Mouse (Mus musculus) retina, embryonic 14.5 days (tissue): Measurements from ENCODE around the gene Zfp740.
A peak's percentile ranks its signal among the peaks of the same experiment; 100 is the strongest.
"Not testable (repeated sequence)": the region's sequence is repeated elsewhere in the genome, so short reads cannot be mapped to it uniquely, and the experiment has no call there.

Source experiments
- DNase-seq: peaks from one replicate; pipeline ENCODE4 v3.0.0-alpha.2; 2015; ENCODE audit warnings: low spot score

The Zfp740 gene

GRCm38 (mm10) chr15:102192820-102193386, 10.1 kb upstream of the Zfp740 start:
- DNase-seq, result no peak

GRCm38 (mm10) chr15:102193652-102194051, 9.4 kb upstream of the Zfp740 start:
- DNase-seq, result no peak

- DNase-seq, result no peak
These were observed 8.6 kb upstream of the Zfp740 start for GRCm38 (mm10) chr15:102194439-102194838.

GRCm38 (mm10) chr15:102195373-102195772, 7.7 kb upstream of the Zfp740 start:
- no peak for DNase-seq

- DNase-seq, result no peak
These were observed 4.2 kb upstream of the Zfp740 start for GRCm38 (mm10) chr15:102198841-102199240.

GRCm38 (mm10) chr15:102203835-102204381, 859 bp downstream of the Zfp740 start:
- DNase-seq, result peak; percentile 72

GRCm38 (mm10) chr15:102204674-102205505, 1.8 kb downstream of the Zfp740 start, which contains the start of gene Csad:
TSS of gene Csad (minus strand) at chr15:102204724.
- no peak for DNase-seq

GRCm38 (mm10) chr15:102205779-102206178, 2.7 kb downstream of the Zfp740 start:
- DNase-seq, result no peak

GRCm38 (mm10) chr15:102207351-102207750, 4.3 kb downstream of the Zfp740 start:
- no peak for DNase-seq

- no peak for DNase-seq
These were observed 5.1 kb downstream of the Zfp740 start for GRCm38 (mm10) chr15:102208092-102208561.

GRCm38 (mm10) chr15:102209114-102209513, 6.1 kb downstream of the Zfp740 start:
- DNase-seq, result no peak

- DNase-seq, result no peak
These were observed 7.8 kb downstream of the Zfp740 start for GRCm38 (mm10) chr15:102210816-102211215.

GRCm38 (mm10) chr15:102211895-102212294, 8.8 kb downstream of the Zfp740 start:
- DNase-seq, result no peak

- no peak for DNase-seq
These were observed 11.1 kb downstream of the Zfp740 start for GRCm38 (mm10) chr15:102214132-102214531.

GRCm38 (mm10) chr15:102215624-102216023, 12.6 kb downstream of the Zfp740 start:
- DNase-seq, result no peak

GRCm38 (mm10) chr15:102216459-102217228, 13.6 kb downstream of the Zfp740 start:
- DNase-seq, result no peak

- DNase-seq, result no peak
These were observed 14.3 kb downstream of the Zfp740 start for GRCm38 (mm10) chr15:102217325-102217724.

GRCm38 (mm10) chr15:102222386-102222785, 19.3 kb downstream of the Zfp740 start:
- no peak for DNase-seq

GRCm38 (mm10) chr15:102224186-102224991, 21.3 kb downstream of the Zfp740 start:
- DNase-seq, result peak; percentile 86

- peak; percentile 25 for DNase-seq
These were observed 22.1 kb downstream of the Zfp740 start for GRCm38 (mm10) chr15:102224992-102225617.

GRCm38 (mm10) chr15:102225619-102226018, 22.6 kb downstream of the Zfp740 start:
- not testable (repeated sequence) for DNase-seq
